Mouse (Mus musculus): ENCODE results near the gene Dapk3. TPM values are rescaled to one million over a fixed set of nuclear protein-coding genes. Genes with fewer than 3 reads are reported as not detected.

Dapk3 gene
- polyA plus RNA-seq, 1 experiment from 2014 or later: 48.9 TPM

GRCm38 (mm10) chr10:81176466-81177271 is 6.1 kb upstream of the Dapk3 start, which contains the start of gene Eef2:
Eef2 (plus strand) TSS chr10:81176631.
- Histone ChIP-seq H3K27me3 (replicated peaks; ENCODE audit: insufficient read depth, low read length) (no peaks in the 10 kb centered on the region), H3K9ac (replicated peaks; ENCODE audit: low read depth) (peak within 1 kb of the TSS; percentile 97), H3K9me3 (ENCODE audit: low read length) (no peaks in the 10 kb centered on the region), H3K4me2 (replicated peaks; ENCODE audit: low read depth, low read length) (peak within 1 kb of the TSS; percentile 77), H3K4me1 (ENCODE audit: insufficient read depth, low read depth, low read length) (peaks cover 5% of the 10 kb centered on the region; the same call in 1 of the 2 replicates), H3K27ac (ENCODE audit: low read length) (peak within 1 kb of the TSS; percentile 93), H3K4me3 (ENCODE audit: low read depth, low read length) (peak within 1 kb of the TSS; percentile 82), H3K36me3 (ENCODE audit: insufficient read depth, low read length) (peaks cover 42% of the 10 kb centered on the region)
- TF ChIP-seq CTCF (IDR thresholded peaks at IDR 0.05) (no peak), EP300 (IDR thresholded peaks at IDR 0.05) (peak; percentile 1; the same call in 1 of the 2 replicates)
- ATAC-seq (peak; percentile 85), DNase-seq (ENCODE audit: low spot score) (peak; percentile 98)
- WGBS: under 1% methylated on average over 76 of the region's 77 CpGs

- 7% methylated on average over 16 of the region's 16 CpGs for WGBS
- peak overlapping the region; percentile 93 for H3K27ac ChIP-seq (ENCODE audit: low read length)
- DNase-seq (ENCODE audit: low spot score): peak; percentile 41
- H3K4me1 ChIP-seq (ENCODE audit: insufficient read depth, low read depth, low read length): peaks cover 5% of the 10 kb centered on the region; the same call in 1 of the 2 replicates
- H3K27me3 ChIP-seq (replicated peaks; ENCODE audit: insufficient read depth, low read length): no peaks in the 10 kb centered on the region
- peaks cover 45% of the 10 kb centered on the region for H3K36me3 ChIP-seq (ENCODE audit: insufficient read depth, low read length)
- no peak for TF ChIP-seq CTCF (IDR thresholded peaks at IDR 0.05)
- no peak for TF ChIP-seq EP300 (IDR thresholded peaks at IDR 0.05)
- H3K9ac ChIP-seq (replicated peaks; ENCODE audit: low read depth): peak overlapping the region; percentile 97
- peak overlapping the region; percentile 77 for H3K4me2 ChIP-seq (replicated peaks; ENCODE audit: low read depth, low read length)
- H3K4me3 ChIP-seq (ENCODE audit: low read depth, low read length): peak overlapping the region; percentile 82
- H3K9me3 ChIP-seq (ENCODE audit: low read length): no peaks in the 10 kb centered on the region
- no peak for ATAC-seq
Measured at GRCm38 (mm10) chr10:81177491-81177925, 5.3 kb upstream of the Dapk3 start.

GRCm38 (mm10) chr10:81177958-81178712 is 4.7 kb upstream of the Dapk3 start:
- 46% methylated on average over 14 of the region's 14 CpGs for WGBS
- no peaks in the 10 kb centered on the region for H3K27me3 ChIP-seq (replicated peaks; ENCODE audit: insufficient read depth, low read length)
- no peaks in the 10 kb centered on the region for H3K9me3 ChIP-seq (ENCODE audit: low read length)
- ATAC-seq: no peak
- no peak for DNase-seq (ENCODE audit: low spot score)
- peaks cover 5% of the 10 kb centered on the region; the same call in 1 of the 2 replicates for H3K4me1 ChIP-seq (ENCODE audit: insufficient read depth, low read depth, low read length)
- peak overlapping the region; percentile 77 for H3K4me2 ChIP-seq (replicated peaks; ENCODE audit: low read depth, low read length)
- H3K27ac ChIP-seq (ENCODE audit: low read length): no peak overlapping the region
- no peak for TF ChIP-seq EP300 (IDR thresholded peaks at IDR 0.05)
- no peak for TF ChIP-seq CTCF (IDR thresholded peaks at IDR 0.05)
- peak overlapping the region; percentile 97 for H3K9ac ChIP-seq (replicated peaks; ENCODE audit: low read depth)
- peaks cover 45% of the 10 kb centered on the region for H3K36me3 ChIP-seq (ENCODE audit: insufficient read depth, low read length)
- peak overlapping the region; percentile 82 for H3K4me3 ChIP-seq (ENCODE audit: low read depth, low read length)

GRCm38 (mm10) chr10:81178927-81179326 is 3.9 kb upstream of the Dapk3 start:
- no peaks in the 10 kb centered on the region for H3K9me3 ChIP-seq (ENCODE audit: low read length)
- DNase-seq (ENCODE audit: low spot score): no peak
- 84% methylated on average over 11 of the region's 11 CpGs for WGBS
- no peaks in the 10 kb centered on the region for H3K27me3 ChIP-seq (replicated peaks; ENCODE audit: insufficient read depth, low read length)
- H3K4me1 ChIP-seq (ENCODE audit: insufficient read depth, low read depth, low read length): peaks cover 11% of the 10 kb centered on the region
- no peak overlapping the region for H3K9ac ChIP-seq (replicated peaks; ENCODE audit: low read depth)
- ATAC-seq: no peak
- no peak overlapping the region for H3K4me3 ChIP-seq (ENCODE audit: low read depth, low read length)
- TF ChIP-seq CTCF (IDR thresholded peaks at IDR 0.05) (no peak), EP300 (IDR thresholded peaks at IDR 0.05) (no peak)
- H3K36me3 ChIP-seq (ENCODE audit: insufficient read depth, low read length): peaks cover 45% of the 10 kb centered on the region
- no peak overlapping the region for H3K4me2 ChIP-seq (replicated peaks; ENCODE audit: low read depth, low read length)
- H3K27ac ChIP-seq (ENCODE audit: low read length): no peak overlapping the region

GRCm38 (mm10) chr10:81179451-81180342 is 3.1 kb upstream of the Dapk3 start:
- H3K4me1 ChIP-seq (ENCODE audit: insufficient read depth, low read depth, low read length): peaks cover 12% of the 10 kb centered on the region
- H3K27me3 ChIP-seq (replicated peaks; ENCODE audit: insufficient read depth, low read length): no peaks in the 10 kb centered on the region
- no peak overlapping the region for H3K4me3 ChIP-seq (ENCODE audit: low read depth, low read length)
- peaks cover 45% of the 10 kb centered on the region for H3K36me3 ChIP-seq (ENCODE audit: insufficient read depth, low read length)
- WGBS: 87% methylated on average over 32 of the region's 32 CpGs
- no peak for DNase-seq (ENCODE audit: low spot score)
- TF ChIP-seq EP300 (IDR thresholded peaks at IDR 0.05): no peak
- TF ChIP-seq CTCF (IDR thresholded peaks at IDR 0.05): peak; percentile 39; the same call in 1 of the 2 replicates
- H3K9ac ChIP-seq (replicated peaks; ENCODE audit: low read depth): no peak overlapping the region
- no peak overlapping the region for H3K4me2 ChIP-seq (replicated peaks; ENCODE audit: low read depth, low read length)
- ATAC-seq: no peak
- H3K27ac ChIP-seq (ENCODE audit: low read length): no peak overlapping the region
- no peaks in the 10 kb centered on the region for H3K9me3 ChIP-seq (ENCODE audit: low read length)

Measured in lung, postnatal 0 days (tissue).